Mouse (Mus musculus) forebrain, postnatal 0 days (tissue): ENCODE measurements around the gene Fbrsl1. TPM values are rescaled to one million over a fixed set of nuclear protein-coding genes. Genes with fewer than 3 reads are reported as not detected.
"Not testable (repeated sequence)": the region's sequence is repeated elsewhere in the genome, so short reads cannot be mapped to it uniquely, and the experiment has no call there.

Experiments
- ATAC-seq: fragments of 200-750 bp; cut with Nextera tagmentation; 2 replicates; pipeline ENCODE4 v1.8.0; 2017; ENCODE audit warnings: mild to moderate bottlenecking, moderate library complexity
- DNase-seq: peaks from one replicate; pipeline ENCODE4 v3.0.0-alpha.2; 2015
- H3K27ac ChIP-seq: fragments of 300-500 bp; sonication (generic); 2 replicates; pipeline ENCODE4 v1.5.1; 2014; ENCODE audit warnings: low read depth, mild to moderate bottlenecking, antibody characterized with exemption, low read length, moderate library complexity, mixed read lengths
- H3K27me3 ChIP-seq: fragments of 300-500 bp; sonication (generic); 2 replicates; pipeline ENCODE4 v1.6.1; 2014; ENCODE audit warnings: mild to moderate bottlenecking, low read length, mixed read lengths; ENCODE audit not compliant: insufficient read depth
- H3K36me3 ChIP-seq: fragments of 300-500 bp; sonication (generic); 2 replicates; pipeline ENCODE4 v1.6.1; 2014; ENCODE audit warnings: mild to moderate bottlenecking, moderate library complexity; ENCODE audit not compliant: insufficient read depth
- H3K4me1 ChIP-seq: fragments of 300-500 bp; sonication (generic); 2 replicates; pipeline ENCODE4 v1.6.1; 2014; ENCODE audit warnings: antibody characterized with exemption; ENCODE audit not compliant: insufficient read depth
- H3K4me2 ChIP-seq: fragments of 300-500 bp; sonication (generic); 2 replicates; pipeline ENCODE4 v1.6.1; 2014; ENCODE audit warnings: low read depth, mild to moderate bottlenecking, moderate library complexity
- H3K4me3 ChIP-seq: fragments of 300-500 bp; sonication (generic); 2 replicates; pipeline ENCODE4 v1.5.1; 2014; ENCODE audit warnings: low read depth, low read length, mixed read lengths
- H3K9ac ChIP-seq: fragments of 300-500 bp; sonication (generic); 2 replicates; pipeline ENCODE4 v1.6.1; 2014; ENCODE audit warnings: mild to moderate bottlenecking
- H3K9me3 ChIP-seq: fragments of 300-500 bp; sonication (generic); 2 replicates; pipeline ENCODE4 v1.6.1; 2016; ENCODE audit warnings: low read length
- CTCF ChIP-seq: sonication (generic); IDR thresholded peaks from 2 replicates; pipeline ENCODE4 v1.5.1; 2016; ENCODE audit warnings: antibody characterized with exemption, control low read depth, low read depth
- WGBS: fragments of 180-500 bp; shearing (Covaris S2); extraction: QIAGEN DNeasy Blood & Tissue Kit; methylation state at CpG from one replicate; pipeline ENCODE4 v1.1.7; 2014; 5-methylcytosine and 5-hydroxymethylcytosine counted together
- polyA plus RNA-seq: library from polyadenylated mRNA; unstranded; fragments of >200 nt; fragmentation: Nextera tagmentation; extraction: Ambion mirVana; gene quantifications from 2 replicates; pipeline ENCODE4 v1.2.1, GENCODE M21; 2015
- total RNA-seq: library from RNA; depleted of rRNA; stranded (reverse); fragments of >200 nt; gene quantifications from 2 replicates; pipeline ENCODE4 v1.2.3, GENCODE M21; 2014

The Fbrsl1 gene
- total and polyA plus RNA-seq, 2 experiments from 2014 or later, result 21.3 to 30.3 TPM

GRCm38 (mm10) chr5:110437632-110438261, 10.6 kb downstream of the Fbrsl1 start:
- TF ChIP-seq CTCF, result no peak
- H3K9ac ChIP-seq, result no peak overlapping the region
- H3K4me2 ChIP-seq, result no peak overlapping the region
- no peak overlapping the region for H3K4me3 ChIP-seq
- 0 out of 2 replicates have a peak, but pooled peaks cover 2% of the 10 kb centered on the region for H3K4me1 ChIP-seq
- H3K36me3 ChIP-seq, result peaks cover 1% of the 10 kb centered on the region; the same call in 1 of the 2 replicates
- no peak overlapping the region for H3K27ac ChIP-seq
- WGBS, result 30% methylated on average over 6 of the region's 6 CpGs
- no peaks in the 10 kb centered on the region for H3K9me3 ChIP-seq
- H3K27me3 ChIP-seq, result no peaks in the 10 kb centered on the region
- DNase-seq, result no peak
- ATAC-seq, result no peak

- DNase-seq, H3K9ac ChIP-seq, H3K4me1 ChIP-seq, H3K4me3 ChIP-seq, H3K4me2 ChIP-seq, H3K27ac ChIP-seq, ATAC-seq, H3K9me3 ChIP-seq, H3K27me3 ChIP-seq: not testable (repeated sequence)
- H3K36me3 ChIP-seq, result peaks cover 15% of the 10 kb centered on the region
- 75% methylated on average over 5 of the region's 5 CpGs for WGBS
- peak; percentile 12; the same call in 1 of the 2 replicates for TF ChIP-seq CTCF
These were observed 12.1 kb downstream of the Fbrsl1 start for GRCm38 (mm10) chr5:110436166-110436565.

- Histone ChIP-seq H3K27me3 (no peaks in the 10 kb centered on the region), H3K4me3 (no peak overlapping the region), H3K9ac (no peak overlapping the region), H3K36me3 (peaks cover 25% of the 10 kb centered on the region), H3K4me2 (no peak overlapping the region), H3K4me1 (0 out of 2 replicates have a peak, but pooled peaks cover 2% of the 10 kb centered on the region), H3K27ac (no peak overlapping the region), H3K9me3 (no peaks in the 10 kb centered on the region)
- TF ChIP-seq CTCF, result peak; percentile 70
- DNase-seq (peak; percentile 21), ATAC-seq (peak; percentile 77)
These were observed 13.5 kb downstream of the Fbrsl1 start for GRCm38 (mm10) chr5:110434816-110435215.

GRCm38 (mm10) chr5:110429045-110429444, 19.3 kb downstream of the Fbrsl1 start:
- DNase-seq (peak; percentile 80), ATAC-seq (peak; percentile 95)
- H3K27ac ChIP-seq, result no peak overlapping the region
- H3K4me1 ChIP-seq, result no peaks in the 10 kb centered on the region
- peak; percentile 89 for TF ChIP-seq CTCF
- H3K36me3 ChIP-seq, result peaks cover 25% of the 10 kb centered on the region
- WGBS, result 27% methylated on average over 9 of the region's 9 CpGs
- no peaks in the 10 kb centered on the region for H3K27me3 ChIP-seq
- H3K4me2 ChIP-seq, result no peak overlapping the region
- no peak overlapping the region for H3K9ac ChIP-seq
- no peak overlapping the region for H3K4me3 ChIP-seq
- H3K9me3 ChIP-seq, result no peaks in the 10 kb centered on the region

- Histone ChIP-seq H3K4me2 (no peak overlapping the region), H3K27me3 (no peaks in the 10 kb centered on the region), H3K9me3 (no peaks in the 10 kb centered on the region), H3K9ac (no peak overlapping the region), H3K4me1 (no peaks in the 10 kb centered on the region), H3K4me3 (no peak overlapping the region), H3K36me3 (peaks cover 25% of the 10 kb centered on the region), H3K27ac (no peak overlapping the region)
- DNase-seq (no peak), ATAC-seq (no peak)
- no peak for TF ChIP-seq CTCF
- WGBS, result 78% methylated on average over 3 of the region's 3 CpGs
These were observed 20.0 kb downstream of the Fbrsl1 start for GRCm38 (mm10) chr5:110428290-110428689.

- Histone ChIP-seq H3K27me3 (no peaks in the 10 kb centered on the region), H3K36me3 (no peaks in the 10 kb centered on the region), H3K4me1 (no peaks in the 10 kb centered on the region), H3K27ac (no peak overlapping the region), H3K9me3 (no peaks in the 10 kb centered on the region), H3K4me2 (no peak overlapping the region), H3K4me3 (no peak overlapping the region), H3K9ac (no peak overlapping the region)
- DNase-seq, result no peak
- no peak for TF ChIP-seq CTCF
- WGBS, result 89% methylated on average over 4 of the region's 4 CpGs
- ATAC-seq, result no peak
These were observed 23.1 kb downstream of the Fbrsl1 start for GRCm38 (mm10) chr5:110425187-110425586.

GRCm38 (mm10) chr5:110424204-110424603, 24.1 kb downstream of the Fbrsl1 start:
- Histone ChIP-seq H3K9me3 (no peaks in the 10 kb centered on the region), H3K4me3 (no peak overlapping the region), H3K27me3 (no peaks in the 10 kb centered on the region), H3K9ac (no peak overlapping the region), H3K27ac (no peak overlapping the region), H3K4me1 (no peaks in the 10 kb centered on the region), H3K36me3 (no peaks in the 10 kb centered on the region), H3K4me2 (no peak overlapping the region)
- WGBS, result 76% methylated on average over 5 of the region's 5 CpGs
- ATAC-seq, result no peak
- DNase-seq, result no peak
- TF ChIP-seq CTCF, result no peak
